Comparison of ENCODE assay signal across 8 mouse cellular contexts in genomic region chr2:139966288-139966687, GRCm38 (mm10).
A peak's percentile ranks its signal among the peaks of the same experiment; 100 is the strongest.
DNase-seq lines count a peak whose midpoint lies in the region; TF ChIP-seq lines count a peak whose summit lies in the region.
"Had no signal": no experiment of that assay in that cellular context is flagged by ENCODE, and none has a peak within 500 bp of the region (broad histone marks: within the 10 kb centered on the region; RNA-seq: fewer than 3 reads in every experiment).

No protein-coding gene starts in this region.

- DNase-seq in layer of hippocampus, adult 11-12 months (ENCODE audit: low spot score): peak; percentile 41
- no peak for DNase-seq in layer of hippocampus, postnatal 36 days
- peak; percentile 75 for DNase-seq in CH12.LX (ENCODE audit: extremely low read depth)
- peak; percentile 77 for DNase-seq in NIH3T3 (ENCODE audit: low read depth)
- peak; percentile 72 for DNase-seq in embryo, embryonic 10 days (ENCODE audit: low spot score)
- DNase-seq in large intestine, adult 2 months (ENCODE audit: low read depth, low spot score): peak; percentile 46
- DNase-seq in retina, embryonic 14.5 days (ENCODE audit: low spot score): peak; percentile 65

- no peaks in the 10 kb centered on the region for H3K9me3 ChIP-seq in CH12.LX (replicated peaks; ENCODE audit: low read length)
- H3K9me3 ChIP-seq: neural tube, embryonic 12.5 days had no signal

- in situ Hi-C loops in CH12.LX (cut with MboI; ENCODE audit: low pct_ligation_motif_present, low pct_unique_long_range_greater_than_20kb, low sequenced_read_pairs): loop anchor here (25.0 kb wide), 1 partner anchor 379 kb away; no protein-coding TSS in a partner anchor

- H3K4me3 ChIP-seq in CH12.LX (replicated peaks in 1 of 3; ENCODE audit: low read depth in 2 of 3, low read length in 2 of 3, poor library complexity in 1 of 3): no peak overlapping the region
- H3K4me3 ChIP-seq: neural tube, embryonic 12.5 days had no signal

- TF ChIP-seq EP300 in CH12.LX (IDR thresholded peaks at IDR 0.05; ENCODE audit: low read length): no peak

- H3K36me3 ChIP-seq in CH12.LX (replicated peaks in 1 of 2; ENCODE audit: control insufficient read depth in 1 of 2, insufficient read depth in 1 of 2, low read length in 1 of 2): peaks cover 0 to 4% of the 10 kb centered on the region in 2 experiments
- H3K36me3 ChIP-seq: neural tube, embryonic 12.5 days had no signal

- TF ChIP-seq CTCF in CH12.LX (conservative IDR thresholded peaks at IDR 0.05 in 1 of 2, IDR thresholded peaks at IDR 0.05 in 1 of 2; ENCODE audit: low read depth in 2 of 2, low read length in 2 of 2): peak; percentile 55 to 84

- dilution Hi-C loops in CH12.LX (cut with MboI; ENCODE audit: extremely low pct_ligation_motif_present, extremely low pct_unique_long_range_greater_than_20kb, low sequenced_read_pairs): no loop called here

- H3K9ac ChIP-seq in CH12.LX (ENCODE audit: insufficient read depth, low read depth): no peak overlapping the region
- H3K9ac ChIP-seq: neural tube, embryonic 12.5 days had no signal

- H3K27ac ChIP-seq in CH12.LX (ENCODE audit: insufficient read depth, low read depth): no peak overlapping the region
- H3K27ac ChIP-seq: neural tube, embryonic 12.5 days had no signal

- peaks cover 0 to 4% of the 10 kb centered on the region in 2 experiments; a peak in 2 of 4 replicates for H3K4me1 ChIP-seq in CH12.LX (ENCODE audit: control insufficient read depth in 1 of 2, insufficient read depth in 2 of 2)
- H3K4me1 ChIP-seq: neural tube, embryonic 12.5 days had no signal

- H3K4me2 ChIP-seq in CH12.LX (ENCODE audit: insufficient read depth, low read depth, poor library complexity, severe bottlenecking): no peak overlapping the region
- H3K4me2 ChIP-seq: neural tube, embryonic 12.5 days had no signal

- no peaks in the 10 kb centered on the region for H3K27me3 ChIP-seq in CH12.LX (replicated peaks)
- H3K27me3 ChIP-seq: neural tube, embryonic 12.5 days had no signal

- TF ChIP-seq RAD21 in CH12.LX (IDR thresholded peaks at IDR 0.05; ENCODE audit: low read depth, low read length): peak; percentile 82

- TF ChIP-seq POLR2A in CH12.LX (IDR thresholded peaks at IDR 0.05; ENCODE audit: low read depth, low read length): no peak

- WGBS in large intestine, adult 2 months: 62% methylated on average over 3 of the region's 3 CpGs

- H3K79me2 ChIP-seq in CH12.LX (replicated peaks; ENCODE audit: control insufficient read depth, extremely low read depth, insufficient read depth, poor library complexity, severe bottlenecking): no peaks in the 10 kb centered on the region

TF ChIP-seq in CH12.LX, 34 proteins besides CTCF, POLR2A, EP300 and RAD21:
- TF ChIP-seq TBP (conservative IDR thresholded peaks at IDR 0.05; ENCODE audit: low read depth, low read length): no peak
- no peak for TF ChIP-seq MAX (IDR thresholded peaks at IDR 0.05; ENCODE audit: low read length)
- no peak for TF ChIP-seq MEF2A (IDR thresholded peaks at IDR 0.05; ENCODE audit: borderline replicate concordance, low read depth, low read length)
- TF ChIP-seq SMC3 (IDR thresholded peaks at IDR 0.05; ENCODE audit: low read depth, low read length): peak; percentile 75
- no peak for TF ChIP-seq PAX5 (IDR thresholded peaks at IDR 0.05; ENCODE audit: low read length)
- TF ChIP-seq TCF12 (IDR thresholded peaks at IDR 0.05; ENCODE audit: low read depth, low read length): no peak
- TF ChIP-seq RCOR1 (conservative IDR thresholded peaks at IDR 0.05; ENCODE audit: low read depth, low read length): no peak
- TF ChIP-seq CHD1 (IDR thresholded peaks at IDR 0.05; ENCODE audit: low read depth, low read length): no peak
- no peak for TF ChIP-seq UBTF (IDR thresholded peaks at IDR 0.05; ENCODE audit: low read depth, low read length)
- no peak for TF ChIP-seq ZKSCAN1 (IDR thresholded peaks at IDR 0.05; ENCODE audit: borderline replicate concordance, low read depth, low read length)
- no peak for TF ChIP-seq USF2 (conservative IDR thresholded peaks at IDR 0.05; ENCODE audit: low read depth, low read length)
- TF ChIP-seq ZNF384 (IDR thresholded peaks at IDR 0.05; ENCODE audit: low read depth, low read length): 0 out of 2 replicates have a peak, but pooled peaks have one; percentile 8
- TF ChIP-seq USF1 (IDR thresholded peaks at IDR 0.05; ENCODE audit: low read depth, low read length): no peak

Comparison
In these comparisons a context has a peak if more than half of its experiments do, and no peak if none do; other contexts are left out.
1. DNase-seq: peak in layer of hippocampus, adult 11-12 months (single experiment), CH12.LX (single experiment), NIH3T3 (single experiment), embryo, embryonic 10 days (single experiment), large intestine, adult 2 months (single experiment) and retina, embryonic 14.5 days (single experiment); none in layer of hippocampus, postnatal 36 days (0 of 2).